Mouse (Mus musculus) liver, embryonic 14.5 days (tissue): ENCODE results near the gene Phf13.

Experiments
- CTCF ChIP-seq: IDR thresholded peaks from 2 replicates; pipeline ENCODE4 v1.5.1; 2016; ENCODE audit warnings: antibody characterized with exemption, low read depth, control low read depth
- EP300 ChIP-seq: IDR thresholded peaks from 2 replicates; pipeline ENCODE4 v1.6.1; 2016; ENCODE audit warnings: antibody characterized with exemption, low read depth

GRCm38 (mm10) chr4:151948497-151949471 lies 47.3 kb downstream of the Phf13 start:
- no peak; the same call in 1 of the 2 replicates for TF ChIP-seq CTCF
- no peak for TF ChIP-seq EP300
